In genomic region chr1:155091842-155092800, GRCm38 (mm10) we compare ENCODE assay signal across 8 mouse cellular contexts. TPM values are rescaled to one million over a fixed set of nuclear protein-coding genes. Genes with fewer than 3 reads are reported as not detected.
DNase-seq lines count a peak whose midpoint lies in the region; ATAC-seq and TF ChIP-seq lines count a peak whose summit lies in the region.

No protein-coding gene starts in this region.

- peaks cover 18% of the 10 kb centered on the region for H3K4me1 ChIP-seq in forebrain, postnatal 0 days (ENCODE audit: insufficient read depth)
- peaks cover 23% of the 10 kb centered on the region for H3K4me1 ChIP-seq in hindbrain, postnatal 0 days (ENCODE audit: insufficient read depth, low read length)
- peaks cover 65% of the 10 kb centered on the region for H3K4me1 ChIP-seq in limb, embryonic 15.5 days

- H3K36me3 ChIP-seq in forebrain, postnatal 0 days (ENCODE audit: insufficient read depth) = no peaks in the 10 kb centered on the region
- no peaks in the 10 kb centered on the region for H3K36me3 ChIP-seq in hindbrain, postnatal 0 days (ENCODE audit: insufficient read depth, low read length)
- no peaks in the 10 kb centered on the region for H3K36me3 ChIP-seq in limb, embryonic 15.5 days

- no peak overlapping the region for H3K4me3 ChIP-seq in forebrain, postnatal 0 days (ENCODE audit: low read depth, low read length)
- no peak overlapping the region for H3K4me3 ChIP-seq in hindbrain, postnatal 0 days (ENCODE audit: low read length)
- no peak overlapping the region for H3K4me3 ChIP-seq in limb, embryonic 15.5 days

- H3K4me2 ChIP-seq in forebrain, postnatal 0 days (ENCODE audit: low read depth) = no peak overlapping the region
- peak overlapping the region; percentile 3; the same call in 1 of the 2 replicates for H3K4me2 ChIP-seq in hindbrain, postnatal 0 days (ENCODE audit: low read depth, low read length)
- peak overlapping the region; percentile 36 for H3K4me2 ChIP-seq in limb, embryonic 15.5 days

- no peak overlapping the region for H3K9ac ChIP-seq in forebrain, postnatal 0 days
- H3K9ac ChIP-seq in hindbrain, postnatal 0 days (replicated peaks; ENCODE audit: low read length) = no peak overlapping the region
- no peak overlapping the region for H3K9ac ChIP-seq in limb, embryonic 15.5 days

- H3K27me3 ChIP-seq in forebrain, postnatal 0 days (ENCODE audit: insufficient read depth, low read length) = no peaks in the 10 kb centered on the region
- no peaks in the 10 kb centered on the region for H3K27me3 ChIP-seq in hindbrain, postnatal 0 days (ENCODE audit: insufficient read depth, low read length)
- H3K27me3 ChIP-seq in limb, embryonic 15.5 days = no peaks in the 10 kb centered on the region

- no peaks in the 10 kb centered on the region for H3K9me3 ChIP-seq in forebrain, postnatal 0 days (ENCODE audit: low read length)
- H3K9me3 ChIP-seq in hindbrain, postnatal 0 days (ENCODE audit: low read length) = no peaks in the 10 kb centered on the region
- H3K9me3 ChIP-seq in limb, embryonic 15.5 days = no peaks in the 10 kb centered on the region

- no peak for TF ChIP-seq CTCF in forebrain, postnatal 0 days (IDR thresholded peaks at IDR 0.05; ENCODE audit: low read depth)
- no peak for TF ChIP-seq CTCF in hindbrain, postnatal 0 days (IDR thresholded peaks at IDR 0.05; ENCODE audit: low read depth)

- H3K27ac ChIP-seq in forebrain, postnatal 0 days (ENCODE audit: low read depth, low read length) = 0 out of 2 replicates have a peak overlapping the region, but pooled peaks have one; percentile 9
- peak overlapping the region; percentile 71 for H3K27ac ChIP-seq in hindbrain, postnatal 0 days
- peak overlapping the region; percentile 90 for H3K27ac ChIP-seq in limb, embryonic 15.5 days

- 22% methylated on average over 14 of the region's 14 CpGs for WGBS in forebrain, postnatal 0 days
- WGBS in hindbrain, postnatal 0 days = 16% methylated on average over 14 of the region's 14 CpGs
- 10% methylated on average over 14 of the region's 14 CpGs for WGBS in limb, embryonic 15.5 days

- DNase-seq in cerebellum, postnatal 14 days = peak; percentile 70 to 83
- DNase-seq in cerebellum, adult 11-12 months = no peak
- peak; percentile 78 for DNase-seq in MN1 (ENCODE audit: low spot score)
- DNase-seq in forebrain, postnatal 0 days = peak; percentile 78
- DNase-seq in hindbrain, postnatal 0 days (ENCODE audit: low spot score) = peak; percentile 86
- peak; percentile 92 for DNase-seq in retina, postnatal 1 day

- ATAC-seq in forebrain, postnatal 0 days = peak; percentile 81
- ATAC-seq in hindbrain, postnatal 0 days = peak; percentile 65
- peak; percentile 69 for ATAC-seq in limb, embryonic 15.5 days (ENCODE audit: insufficient number of reproducible peaks, low FRiP score, low TSS enrichment, low read depth)
- no peak for ATAC-seq in inflammation-experienced regulatory T-cells, adult 6 months

RNA-seq across cellular contexts. Expression of gene Ier5, which starts 7.3 kb away (rescaled TPM):
- total RNA-seq in forebrain, postnatal 0 days (2014; rRNA removed) = 46.0 and 47.6 TPM in 2 replicates
- polyA plus RNA-seq in forebrain, postnatal 0 days (2015; fragmentation: Nextera tagmentation; extraction: Ambion mirVana) = 9.4 and 11.6 TPM in 2 replicates
- 51.4 and 60.5 TPM in 2 replicates for total RNA-seq in hindbrain, postnatal 0 days (2014; rRNA removed)
- polyA plus RNA-seq in hindbrain, postnatal 0 days (2015; fragmentation: Nextera tagmentation; extraction: Ambion mirVana) = 5.2 and 5.7 TPM in 2 replicates
- 5.5 and 7.1 TPM in 2 replicates for polyA plus RNA-seq in limb, embryonic 15.5 days (2015; fragmentation: Nextera tagmentation; extraction: Ambion mirVana)
- 10 to 100 TPM in 1 of 3 experiments, 1 to 10 TPM in 2; 6.6 to 12.8 (median 7.5) TPM for polyA plus RNA-seq in inflammation-experienced regulatory T-cells, adult 6 months (2017; shearing (Covaris generic))

RNA-seq across cellular contexts. Expression of gene Mr1, which starts 54.5 kb away (rescaled TPM):
- total RNA-seq in forebrain, postnatal 0 days (2014; rRNA removed) = 2.8 and 5.1 TPM in 2 replicates
- 2.0 and 2.6 TPM in 2 replicates for polyA plus RNA-seq in forebrain, postnatal 0 days (2015; fragmentation: Nextera tagmentation; extraction: Ambion mirVana)
- 4.7 and 8.4 TPM in 2 replicates for total RNA-seq in hindbrain, postnatal 0 days (2014; rRNA removed)
- polyA plus RNA-seq in hindbrain, postnatal 0 days (2015; fragmentation: Nextera tagmentation; extraction: Ambion mirVana) = 2.7 and 3.0 TPM in 2 replicates
- polyA plus RNA-seq in limb, embryonic 15.5 days (2015; fragmentation: Nextera tagmentation; extraction: Ambion mirVana) = 9.6 and 10.5 TPM in 2 replicates
- 10 to 100 TPM; 14.3 to 23.5 (median 22.1) TPM for polyA plus RNA-seq in inflammation-experienced regulatory T-cells, adult 6 months (2017; shearing (Covaris generic))

Comparison
In these comparisons a context has a peak if more than half of its experiments do, and no peak if none do; other contexts are left out.
1. H3K27ac ChIP-seq: peak in every context shown above with its lines; median percentile 90 in limb, embryonic 15.5 days; 71 in hindbrain, postnatal 0 days; 9 in forebrain, postnatal 0 days.